Mouse (Mus musculus): ENCODE data around the gene Fhl3.

- TF ChIP-seq CTCF (IDR thresholded peaks at IDR 0.05; ENCODE audit: borderline replicate concordance, insufficient read depth, low read length) = no peak
- TF ChIP-seq POLR2A (IDR thresholded peaks at IDR 0.05; ENCODE audit: low read depth, low read length) = no peak
Measured at GRCm38 (mm10) chr4:124712618-124713017, 12.1 kb downstream of the Fhl3 start.

Measured in embryonic fibroblast, embryonic 13.5 days (primary cell).